Mouse (Mus musculus): ENCODE data around the gene Igsf21.

The Igsf21 gene

GRCm38 (mm10) chr4:140143178-140143577 is 103.4 kb downstream of the Igsf21 start:
- ChIA-PET POLR2A (interaction anchor here in 2 of 4 experiments (0.6 to 1.0 kb wide), 2 partner anchors 17 to 432 kb away, joined by 3 read pairs; no protein-coding TSS in a partner anchor), CTCF (interaction anchor here (0.6 to 2.6 kb wide), 35 partner anchors 9 to 920 kb away, joined by 3 to 16 read pairs (median 4); no protein-coding TSS in a partner anchor)

- CTCF ChIA-PET: interaction anchor here (0.5 to 2.7 kb wide), 32 partner anchors 9 to 534 kb away, joined by 3 to 11 read pairs (median 4); no protein-coding TSS in a partner anchor
- POLR2A ChIA-PET: interaction anchor here in 2 of 4 experiments (0.5 to 0.6 kb wide), 2 partner anchors 8 to 505 kb away, joined by 3 to 5 read pairs; no protein-coding TSS in a partner anchor
Measured at GRCm38 (mm10) chr4:140140485-140140884, 106.1 kb downstream of the Igsf21 start.

- POLR2A ChIA-PET: interaction anchor here (0.5 to 2.6 kb wide), 5 partner anchors 9 to 171 kb away, joined by 3 to 7 read pairs (median 3); partner anchors contain the start of gene Klhdc7a (in 1 of the 4)
- CTCF ChIA-PET: interaction anchor here (0.6 to 2.7 kb wide), 17 partner anchors 9 to 678 kb away, joined by 3 to 11 read pairs (median 4); no protein-coding TSS in a partner anchor
Measured at GRCm38 (mm10) chr4:140138846-140139245, 107.7 kb downstream of the Igsf21 start.

DNA sequence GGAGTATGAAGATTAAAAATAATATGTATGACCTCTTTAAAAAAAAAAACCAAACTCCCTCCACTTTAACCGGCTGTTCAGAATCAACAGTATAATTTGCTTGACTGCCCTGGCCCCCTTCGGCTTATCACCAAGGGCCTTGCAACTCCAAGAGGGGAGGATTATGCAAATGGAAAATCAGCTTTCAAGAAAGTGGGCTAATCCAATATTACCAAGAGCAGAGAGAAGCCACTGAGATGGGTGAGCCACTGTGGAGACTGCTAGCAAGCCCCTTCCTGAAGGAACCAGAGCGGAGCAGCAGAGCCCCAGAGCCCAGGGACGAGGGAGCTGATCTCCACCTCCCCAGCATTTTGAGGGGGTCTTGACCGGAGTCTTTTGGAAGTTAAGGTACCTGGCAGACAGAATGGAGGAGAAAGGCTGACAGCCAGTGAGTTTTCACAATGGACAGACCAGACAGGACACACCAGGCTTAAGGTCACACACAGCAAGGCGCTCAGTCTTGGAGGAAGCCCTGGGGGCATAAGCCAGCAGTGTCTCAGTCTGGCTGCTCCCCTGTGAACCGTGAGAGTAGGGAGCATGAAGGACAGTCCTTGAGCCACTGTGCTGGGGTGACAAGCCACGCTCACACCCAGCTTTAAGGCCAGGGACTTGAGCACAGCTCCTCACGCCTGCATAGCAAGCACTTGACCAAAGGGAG is 114.8 kb downstream of the Igsf21 start:
- CTCF ChIA-PET: interaction anchor here in 1 of 4 experiments (0.5 to 1.5 kb wide), 3 partner anchors 9 to 1067 kb away, joined by 3 to 4 read pairs (median 4); no protein-coding TSS in a partner anchor
- POLR2A ChIA-PET: interaction anchor here in 1 of 4 experiments (1.3 to 1.5 kb wide), 2 partner anchors 16 to 20 kb away, joined by 4 to 6 read pairs; no protein-coding TSS in a partner anchor

- CTCF ChIA-PET: interaction anchor here in 1 of 4 experiments (1.0 to 1.5 kb wide), 3 partner anchors 10 to 29 kb away, joined by 3 to 4 read pairs (median 4); no protein-coding TSS in a partner anchor
- POLR2A ChIA-PET: interaction anchor here in 1 of 4 experiments (1.3 to 1.5 kb wide), 2 partner anchors 16 to 19 kb away, joined by 4 to 6 read pairs; no protein-coding TSS in a partner anchor
Measured at GRCm38 (mm10) chr4:140131201-140131600, 115.4 kb downstream of the Igsf21 start.

DNA sequence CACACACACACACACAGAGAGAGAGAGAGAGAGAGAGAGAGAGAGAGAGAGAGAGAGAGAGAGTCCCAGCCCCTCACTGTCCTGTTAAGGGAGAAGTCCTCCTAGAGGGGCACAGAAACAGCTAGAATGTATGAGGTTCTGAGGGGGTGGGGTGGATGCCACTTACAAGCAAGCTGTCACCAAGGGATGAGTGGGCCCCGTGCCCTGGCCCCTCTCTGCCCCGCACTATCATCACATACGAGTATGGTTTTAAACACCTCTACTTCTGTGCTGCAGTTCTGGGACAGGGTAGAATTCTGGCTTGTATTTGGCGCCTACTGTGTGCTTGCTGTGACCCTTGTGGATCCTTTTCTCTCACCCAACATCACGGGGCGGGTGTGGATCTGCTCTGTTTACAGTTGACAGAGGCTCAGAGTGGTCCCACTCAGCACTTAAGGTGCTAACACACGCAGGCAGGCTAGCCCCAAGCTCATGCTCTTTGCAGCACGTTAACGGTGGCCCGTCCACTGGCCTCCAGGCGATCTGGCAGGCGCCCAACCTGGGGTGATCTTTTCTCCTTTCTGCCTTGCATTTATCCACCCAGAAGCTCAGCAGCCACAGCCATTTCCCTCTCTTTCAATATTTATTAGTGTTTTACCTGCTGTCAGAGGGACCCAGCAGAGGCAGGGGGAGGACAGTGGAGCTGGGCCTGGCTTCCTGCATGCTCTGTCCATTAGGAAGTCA is 116.9 kb downstream of the Igsf21 start:
- POLR2A ChIA-PET: interaction anchor here in 2 of 4 experiments (0.8 to 1.0 kb wide), 3 partner anchors 25 to 75 kb away, joined by 3 read pairs; no protein-coding TSS in a partner anchor
- CTCF ChIA-PET: interaction anchor here (0.5 to 2.0 kb wide), 10 partner anchors 12 to 124 kb away, joined by 3 to 6 read pairs (median 3); no protein-coding TSS in a partner anchor

GRCm38 (mm10) chr4:140128116-140128515 is 118.5 kb downstream of the Igsf21 start:
- POLR2A ChIA-PET: interaction anchor here in 2 of 4 experiments (0.6 to 1.4 kb wide), 3 partner anchors 9 to 69 kb away, joined by 3 read pairs; no protein-coding TSS in a partner anchor

GRCm38 (mm10) chr4:140125806-140126205 is 120.8 kb downstream of the Igsf21 start:
- ChIA-PET POLR2A (no interaction called here), CTCF (interaction anchor here in 2 of 4 experiments (0.6 to 3.3 kb wide), 3 partner anchors 17 to 253 kb away, joined by 3 to 11 read pairs (median 3); no protein-coding TSS in a partner anchor)

More at GRCm38 (mm10) chr4:140128116-140128515, 118.5 kb downstream of the Igsf21 start:
- CTCF ChIA-PET: interaction anchor here in 2 of 4 experiments (0.6 to 2.0 kb wide), 7 partner anchors 13 to 833 kb away, joined by 3 to 6 read pairs (median 3); no protein-coding TSS in a partner anchor

GRCm38 (mm10) chr4:140122534-140122933 is 124.0 kb downstream of the Igsf21 start:
- CTCF ChIA-PET: no interaction called here
- POLR2A ChIA-PET: no interaction called here

DNA sequence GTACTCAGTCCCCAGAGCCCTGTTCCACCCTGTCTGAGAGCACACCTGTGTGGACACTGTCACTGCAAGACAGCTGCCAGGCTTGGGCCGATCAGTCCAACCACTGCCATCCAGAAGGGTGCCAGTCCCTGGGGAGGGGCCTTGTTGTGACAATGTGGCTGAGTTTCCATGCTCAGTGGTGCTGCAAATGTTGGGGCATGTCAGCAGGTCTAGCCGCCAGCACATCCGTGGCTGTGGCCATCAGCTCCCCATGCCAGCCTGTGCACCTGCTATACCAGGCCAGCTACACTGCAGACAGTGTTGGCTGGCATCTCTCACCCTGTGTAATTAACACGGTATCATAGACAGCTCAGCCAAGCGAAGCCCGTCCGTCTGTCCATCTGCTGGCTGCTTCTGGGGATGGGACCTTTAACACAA is 129.3 kb downstream of the Igsf21 start:
- ChIA-PET CTCF (interaction anchor here in 3 of 4 experiments (0.5 to 1.8 kb wide), 6 partner anchors 13 to 259 kb away, joined by 3 to 7 read pairs (median 4); no protein-coding TSS in a partner anchor), POLR2A (interaction anchor here in 1 of 4 experiments (1.2 kb wide), 1 partner anchor 14 kb away, joined by 3 read pairs; no protein-coding TSS in a partner anchor)

- ChIA-PET POLR2A (interaction anchor here in 2 of 4 experiments (0.7 to 1.7 kb wide), 4 partner anchors 10 to 46 kb away, joined by 3 to 6 read pairs (median 4); no protein-coding TSS in a partner anchor), CTCF (interaction anchor here in 3 of 4 experiments (0.6 to 2.9 kb wide), 11 partner anchors 9 to 290 kb away, joined by 3 to 14 read pairs (median 3); no protein-coding TSS in a partner anchor)
Measured at GRCm38 (mm10) chr4:140115756-140116155, 130.8 kb downstream of the Igsf21 start.

- ChIA-PET POLR2A (interaction anchor here in 2 of 4 experiments (1.2 to 2.9 kb wide), 6 partner anchors 10 to 129 kb away, joined by 3 to 8 read pairs (median 4); no protein-coding TSS in a partner anchor), CTCF (interaction anchor here (0.6 to 2.9 kb wide), 19 partner anchors 10 to 1552 kb away, joined by 3 to 14 read pairs (median 3); no protein-coding TSS in a partner anchor)
Measured at GRCm38 (mm10) chr4:140115053-140115452, 131.5 kb downstream of the Igsf21 start.

DNA sequence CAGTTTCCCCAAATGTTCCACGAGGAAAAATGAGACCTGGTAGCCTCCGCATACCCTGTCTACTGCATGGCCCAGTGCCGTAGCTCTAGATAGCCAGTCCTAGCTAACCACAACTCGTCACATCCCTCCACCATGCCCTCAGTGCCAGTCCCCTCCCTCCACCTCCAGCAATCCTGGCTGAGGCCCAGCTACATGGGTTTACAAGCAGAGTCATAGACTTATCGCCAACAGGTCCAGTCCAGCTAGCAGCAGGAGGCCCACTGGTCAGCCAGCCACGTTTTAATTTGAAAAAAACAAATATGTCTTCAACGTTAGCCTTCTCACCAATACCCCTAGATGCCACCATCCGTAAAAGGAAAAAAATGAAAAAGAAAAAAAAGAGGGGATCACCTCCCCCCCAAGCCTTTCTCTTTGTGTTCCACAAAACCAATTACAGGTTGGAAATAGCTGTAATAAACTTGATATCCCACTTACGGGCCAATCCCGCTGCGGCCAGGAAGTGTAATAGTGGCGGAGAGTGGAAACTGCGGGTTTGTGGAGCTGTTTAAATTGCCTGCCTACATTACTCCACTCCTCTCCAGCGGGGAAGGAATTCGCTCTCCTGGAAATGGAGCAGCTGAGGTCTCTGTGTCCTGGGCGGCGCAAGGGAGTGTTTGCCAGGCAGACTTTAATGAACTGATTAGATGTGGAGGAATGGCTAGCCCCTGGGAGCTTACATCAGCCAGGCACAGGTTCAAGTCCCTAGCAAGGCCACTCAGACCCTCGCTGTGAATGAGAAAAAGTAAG is 132.7 kb downstream of the Igsf21 start:
- ChIA-PET POLR2A (interaction anchor here in 2 of 4 experiments (1.1 to 2.9 kb wide), 3 partner anchors 9 to 44 kb away, joined by 5 to 8 read pairs (median 5); no protein-coding TSS in a partner anchor), CTCF (interaction anchor here in 2 of 4 experiments (0.8 to 2.9 kb wide), 4 partner anchors 12 to 39 kb away, joined by 3 to 14 read pairs (median 4); no protein-coding TSS in a partner anchor)

DNA sequence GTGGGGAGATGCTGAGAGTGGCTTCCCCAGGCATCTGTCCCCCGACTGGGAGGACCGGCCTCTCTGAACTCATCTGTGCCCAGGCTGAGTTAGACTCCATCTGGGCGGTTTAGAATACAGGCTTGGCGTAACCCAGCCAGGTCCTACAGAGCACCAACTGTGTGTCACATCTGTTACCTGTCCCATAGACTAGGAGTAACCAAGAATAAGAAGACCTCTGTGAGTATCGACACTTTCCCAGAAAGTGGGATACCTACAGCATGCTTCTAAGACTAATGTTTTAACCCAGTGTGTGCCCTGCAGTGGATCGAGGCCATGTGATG is 137.0 kb downstream of the Igsf21 start:
- POLR2A ChIA-PET: interaction anchor here in 3 of 4 experiments (0.7 to 1.1 kb wide), 3 partner anchors 10 to 40 kb away, joined by 3 to 4 read pairs (median 3); no protein-coding TSS in a partner anchor

DNA sequence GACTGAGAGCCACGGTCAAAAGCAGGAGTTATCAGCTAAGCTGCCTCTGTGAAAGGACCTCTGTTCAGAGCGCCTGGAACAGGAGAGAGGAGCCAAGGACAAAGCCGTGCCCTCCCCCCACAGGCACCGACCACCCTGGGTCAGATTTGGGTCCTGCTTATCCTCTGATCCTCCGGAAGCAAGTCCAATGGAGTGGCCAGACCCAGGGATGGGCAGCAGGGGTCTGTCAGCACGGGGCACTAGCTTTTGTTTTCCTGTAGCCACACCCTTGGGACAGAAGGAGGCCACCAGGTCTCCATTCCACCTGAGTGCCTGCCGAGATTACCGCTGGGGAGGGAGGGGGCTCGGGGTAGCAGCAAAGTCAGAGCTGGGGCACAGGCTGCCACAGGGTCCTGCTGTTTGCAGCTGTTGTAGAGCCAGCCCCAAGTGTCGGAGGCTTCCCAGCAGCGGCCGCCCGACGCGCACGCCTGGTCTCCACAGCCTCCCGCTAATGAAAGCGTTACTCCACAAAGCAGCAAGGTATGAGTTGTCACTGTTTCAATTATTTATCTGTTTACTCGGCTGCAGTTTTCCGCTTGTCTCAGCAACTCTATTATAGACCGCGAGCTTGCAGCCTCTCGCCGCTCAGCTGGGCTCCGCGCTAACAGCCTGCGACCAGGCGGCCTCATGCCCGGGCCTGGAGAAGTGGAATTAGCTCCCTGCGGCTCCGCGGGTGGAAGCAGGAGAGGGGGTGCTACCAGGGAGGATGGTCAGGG is 137.5 kb downstream of the Igsf21 start:
- ChIA-PET POLR2A (interaction anchor here (0.5 to 1.4 kb wide), 8 partner anchors 10 to 1708 kb away, joined by 3 to 4 read pairs (median 3); no protein-coding TSS in a partner anchor), CTCF (interaction anchor here (0.5 to 2.7 kb wide), 15 partner anchors 8 to 297 kb away, joined by 3 to 10 read pairs (median 4); no protein-coding TSS in a partner anchor)

More for the DNA sequence above, 137.0 kb downstream of the Igsf21 start:
- CTCF ChIA-PET: interaction anchor here in 3 of 4 experiments (0.5 to 2.7 kb wide), 9 partner anchors 8 to 297 kb away, joined by 3 to 10 read pairs (median 3); no protein-coding TSS in a partner anchor

DNA sequence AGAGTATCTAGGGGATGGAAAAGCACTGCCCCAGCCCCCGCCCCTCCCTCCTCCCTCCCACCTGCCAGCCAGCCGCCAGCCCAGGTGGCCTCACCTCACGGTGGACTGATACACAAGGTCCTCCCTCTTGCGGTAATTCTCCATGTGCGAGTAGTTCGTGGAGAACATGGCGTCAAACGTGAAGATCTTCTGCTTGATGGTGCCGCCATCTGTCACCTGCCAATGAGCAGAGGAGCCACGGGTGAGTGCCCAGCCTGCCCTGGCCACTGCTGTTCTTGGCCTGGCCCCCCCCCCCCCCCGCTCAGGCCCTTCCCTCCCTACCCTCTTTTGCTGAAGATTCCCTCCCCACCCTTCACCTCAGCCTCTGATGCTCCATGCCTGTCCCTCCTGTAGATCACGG is 139.4 kb downstream of the Igsf21 start:
- POLR2A ChIA-PET: interaction anchor here in 2 of 4 experiments (1.0 to 3.7 kb wide), 2 partner anchors 32 to 140 kb away, joined by 3 to 14 read pairs; partner anchors contain the start of gene Klhdc7a (in 1 of the 2)
- CTCF ChIA-PET: interaction anchor here in 1 of 4 experiments (0.9 kb wide), 1 partner anchor 235 kb away, joined by 3 read pairs; no protein-coding TSS in a partner anchor
